Mouse (Mus musculus): ENCODE results near the gene Thbs2.

- TF ChIP-seq POLR2A (IDR thresholded peaks at IDR 0.05; ENCODE audit: low read depth, low read length) (no peak), HCFC1 (IDR thresholded peaks at IDR 0.05; ENCODE audit: low read depth, low read length) (no peak), POLR2AphosphoS2 (IDR thresholded peaks at IDR 0.05; ENCODE audit: low read depth, low read length) (no peak), CHD2 (IDR thresholded peaks at IDR 0.05; ENCODE audit: low read length) (no peak), CTCF (conservative IDR thresholded peaks at IDR 0.05 in 1 of 2, IDR thresholded peaks at IDR 0.05 in 1 of 2; ENCODE audit: low read depth in 2 of 2, low read length in 2 of 2) (no peak), TCF12 (IDR thresholded peaks at IDR 0.05; ENCODE audit: low read depth, low read length) (no peak), BHLHE40 (IDR thresholded peaks at IDR 0.05; ENCODE audit: low read depth, low read length) (no peak)
Observed at GRCm38 (mm10) chr17:14681047-14681446, 13.0 kb downstream of the Thbs2 start.
